Mouse (Mus musculus) heart, embryonic 12.5 days (tissue): ENCODE data around the gene Nlrx1. TPM values are rescaled to one million over a fixed set of nuclear protein-coding genes. Genes with fewer than 3 reads are reported as not detected.
"Not testable (repeated sequence)": the region's sequence is repeated elsewhere in the genome, so short reads cannot be mapped to it uniquely, and the experiment has no call there.

Experiments used
- ATAC-seq: fragments of 200-750 bp; cut with Nextera tagmentation; 2 replicates; pipeline ENCODE4 v1.8.0; 2017; ENCODE audit warnings: moderate TSS enrichment, moderate library complexity; ENCODE audit not compliant: insufficient number of reproducible peaks, low FRiP score
- H3K27ac ChIP-seq: fragments of 300-500 bp; sonication (generic); 2 replicates; pipeline ENCODE4 v1.5.1; 2016; ENCODE audit warnings: mild to moderate bottlenecking, moderate library complexity; ENCODE audit not compliant: poor library complexity, severe bottlenecking
- H3K27me3 ChIP-seq: fragments of 300-500 bp; sonication (generic); replicated peaks from 2 replicates; pipeline ENCODE4 v1.6.1; 2016; ENCODE audit warnings: mild to moderate bottlenecking, moderate library complexity
- H3K36me3 ChIP-seq: fragments of 300-500 bp; sonication (generic); 2 replicates; pipeline ENCODE4 v1.6.1; 2016; ENCODE audit warnings: mild to moderate bottlenecking, moderate library complexity
- H3K4me1 ChIP-seq: fragments of 300-500 bp; sonication (generic); replicated peaks from 2 replicates; pipeline ENCODE4 v1.6.1; 2016; ENCODE audit warnings: mild to moderate bottlenecking
- H3K4me2 ChIP-seq: fragments of 300-500 bp; sonication (generic); 2 replicates; pipeline ENCODE4 v1.6.1; 2016; ENCODE audit warnings: mild to moderate bottlenecking, moderate library complexity
- H3K4me3 ChIP-seq: fragments of 300-500 bp; sonication (generic); 2 replicates; pipeline ENCODE4 v1.5.1; 2016; ENCODE audit warnings: mild to moderate bottlenecking
- H3K9ac ChIP-seq: fragments of 300-500 bp; sonication (generic); 2 replicates; pipeline ENCODE4 v1.6.1; 2016; ENCODE audit warnings: mild to moderate bottlenecking, moderate library complexity
- H3K9me3 ChIP-seq: fragments of 300-500 bp; sonication (generic); replicated peaks from 2 replicates; pipeline ENCODE4 v1.6.1; 2016; ENCODE audit warnings: mild to moderate bottlenecking, moderate library complexity
- WGBS: fragments of 180-500 bp; shearing (Covaris S2); methylation state at CpG from one replicate; pipeline ENCODE4 v1.1.7; 2016; 5-methylcytosine and 5-hydroxymethylcytosine counted together
- polyA plus RNA-seq: library from polyadenylated mRNA; unstranded; fragments of >200 nt; fragmentation: Nextera tagmentation; extraction: Ambion mirVana; gene quantifications from 2 replicates; pipeline ENCODE4 v1.2.1, GENCODE M21; 2016

The Nlrx1 gene
- polyA plus RNA-seq, 1 experiment from 2014 or later, result 7.7 TPM

- not testable (repeated sequence) for H3K9me3 ChIP-seq, H3K27ac ChIP-seq, H3K4me2 ChIP-seq, H3K27me3 ChIP-seq, H3K4me3 ChIP-seq, H3K9ac ChIP-seq, ATAC-seq
- H3K4me1 ChIP-seq, result peaks cover 14% of the 10 kb centered on the region
- 97% methylated on average over 3 of the region's 3 CpGs for WGBS
- peaks cover 74% of the 10 kb centered on the region for H3K36me3 ChIP-seq
Observed at GRCm38 (mm10) chr9:44300001-44300400, 31.6 kb upstream of the Nlrx1 start.

GRCm38 (mm10) chr9:44292490-44292889 lies 24.1 kb upstream of the Nlrx1 start:
- Histone ChIP-seq H3K27ac (no peak overlapping the region), H3K9me3 (no peaks in the 10 kb centered on the region), H3K9ac (no peak overlapping the region), H3K4me3 (no peak overlapping the region), H3K4me1 (peaks cover 12% of the 10 kb centered on the region), H3K4me2 (no peak overlapping the region), H3K27me3 (peaks cover 9% of the 10 kb centered on the region), H3K36me3 (peaks cover 69% of the 10 kb centered on the region)
- WGBS, result 77% methylated on average over 3 of the region's 3 CpGs
- no peak for ATAC-seq

- H3K4me2 ChIP-seq, result peak overlapping the region; percentile 87
- peak overlapping the region; percentile 74; the same call in 1 of the 2 replicates for H3K9ac ChIP-seq
- H3K4me3 ChIP-seq, result peak overlapping the region; percentile 58
- ATAC-seq, result peak; percentile 26; the same call in 1 of the 2 replicates
- WGBS, result 6% methylated on average over 11 of the region's 11 CpGs
- H3K9me3 ChIP-seq, result no peaks in the 10 kb centered on the region
- H3K27ac ChIP-seq, result peak overlapping the region; percentile 56
- peaks cover 18% of the 10 kb centered on the region for H3K4me1 ChIP-seq
- peaks cover 27% of the 10 kb centered on the region for H3K27me3 ChIP-seq
- H3K36me3 ChIP-seq, result peaks cover 36% of the 10 kb centered on the region
Observed at GRCm38 (mm10) chr9:44288959-44289291, 20.5 kb upstream of the Nlrx1 start.

- ATAC-seq, result peak; percentile 87
- Histone ChIP-seq H3K9me3 (no peaks in the 10 kb centered on the region), H3K4me3 (peak within 1 kb of the TSS; percentile 58), H3K27me3 (peaks cover 27% of the 10 kb centered on the region), H3K27ac (peak within 1 kb of the TSS; percentile 56), H3K4me2 (peak within 1 kb of the TSS; percentile 87), H3K36me3 (peaks cover 30% of the 10 kb centered on the region), H3K9ac (peak within 1 kb of the TSS; percentile 74), H3K4me1 (peaks cover 20% of the 10 kb centered on the region)
- WGBS, result 1% methylated on average over 38 of the region's 38 CpGs
Observed at GRCm38 (mm10) chr9:44288076-44288958, 19.9 kb upstream of the Nlrx1 start, which contains the start of gene Abcg4. Abcg4 (minus strand) TSS chr9:44288615.

GRCm38 (mm10) chr9:44287401-44288075 lies 19.1 kb upstream of the Nlrx1 start:
- H3K9me3 ChIP-seq, result no peaks in the 10 kb centered on the region
- peaks cover 27% of the 10 kb centered on the region for H3K27me3 ChIP-seq
- peak overlapping the region; percentile 87 for H3K4me2 ChIP-seq
- H3K27ac ChIP-seq, result 0 out of 2 replicates have a peak overlapping the region, but pooled peaks have one; percentile 49
- peaks cover 23% of the 10 kb centered on the region for H3K36me3 ChIP-seq
- WGBS, result under 1% methylated on average over 47 of the region's 47 CpGs
- peak overlapping the region; percentile 58 for H3K4me3 ChIP-seq
- peak; percentile 64 for ATAC-seq
- peak overlapping the region; percentile 74 for H3K9ac ChIP-seq
- H3K4me1 ChIP-seq, result peaks cover 24% of the 10 kb centered on the region

- Histone ChIP-seq H3K36me3 (peaks cover 18% of the 10 kb centered on the region), H3K4me2 (peak overlapping the region; percentile 87), H3K4me3 (peak overlapping the region; percentile 58), H3K27ac (no peak overlapping the region), H3K27me3 (peaks cover 27% of the 10 kb centered on the region), H3K9me3 (no peaks in the 10 kb centered on the region), H3K9ac (peak overlapping the region; percentile 74), H3K4me1 (peaks cover 24% of the 10 kb centered on the region)
- peak; percentile 23 for ATAC-seq
- WGBS, result 14% methylated on average over 11 of the region's 11 CpGs
Observed at GRCm38 (mm10) chr9:44287003-44287400, 18.6 kb upstream of the Nlrx1 start.

- 0 out of 2 replicates have a peak overlapping the region, but pooled peaks have one; percentile 22 for H3K9ac ChIP-seq
- whole genome bisulfite sequencing, result 16% methylated on average over 6 of the region's 6 CpGs
- H3K4me3 ChIP-seq, result peak overlapping the region; percentile 58
- no peak overlapping the region for H3K27ac ChIP-seq
- peaks cover 27% of the 10 kb centered on the region for H3K27me3 ChIP-seq
- peak overlapping the region; percentile 87 for H3K4me2 ChIP-seq
- H3K4me1 ChIP-seq, result peaks cover 24% of the 10 kb centered on the region
- no peak for ATAC-seq
- H3K9me3 ChIP-seq, result no peaks in the 10 kb centered on the region
- H3K36me3 ChIP-seq, result peaks cover 12% of the 10 kb centered on the region
Observed at GRCm38 (mm10) chr9:44286256-44286850, 18.0 kb upstream of the Nlrx1 start.

- Histone ChIP-seq H3K4me3 (no peak overlapping the region), H3K4me2 (no peak overlapping the region), H3K9me3 (no peaks in the 10 kb centered on the region), H3K27ac (no peak overlapping the region), H3K27me3 (peaks cover 21% of the 10 kb centered on the region), H3K36me3 (no peaks in the 10 kb centered on the region), H3K4me1 (peaks cover 13% of the 10 kb centered on the region), H3K9ac (no peak overlapping the region)
- 43% methylated on average over 5 of the region's 5 CpGs for WGBS
- no peak for ATAC-seq
Observed at GRCm38 (mm10) chr9:44283183-44283582, 14.8 kb upstream of the Nlrx1 start.

- H3K4me1 ChIP-seq, result peaks cover 16% of the 10 kb centered on the region
- no peaks in the 10 kb centered on the region for H3K36me3 ChIP-seq
- H3K27me3 ChIP-seq, result peaks cover 8% of the 10 kb centered on the region
- H3K4me2 ChIP-seq, result no peak overlapping the region
- H3K27ac ChIP-seq, result no peak overlapping the region
- H3K9me3 ChIP-seq, result 0 out of 2 replicates have a peak, but pooled peaks cover 6% of the 10 kb centered on the region
- no peak overlapping the region for H3K9ac ChIP-seq
- no peak for ATAC-seq
- WGBS, result 80% methylated on average over 4 of the region's 4 CpGs
- H3K4me3 ChIP-seq, result no peak overlapping the region
Observed at GRCm38 (mm10) chr9:44269973-44270372, 1.6 kb upstream of the Nlrx1 start.

- 77% methylated on average over 3 of the region's 3 CpGs for WGBS
- Histone ChIP-seq H3K4me1 (peaks cover 16% of the 10 kb centered on the region), H3K4me2 (no peak overlapping the region), H3K27ac (no peak overlapping the region), H3K27me3 (peaks cover 7% of the 10 kb centered on the region), H3K9ac (no peak overlapping the region), H3K9me3 (0 out of 2 replicates have a peak, but pooled peaks cover 6% of the 10 kb centered on the region), H3K36me3 (no peaks in the 10 kb centered on the region), H3K4me3 (no peak overlapping the region)
- no peak for ATAC-seq
Observed at GRCm38 (mm10) chr9:44269077-44269476, 678 bp upstream of the Nlrx1 start.

- peak overlapping the region; percentile 88 for H3K4me2 ChIP-seq
- peak overlapping the region; percentile 91 for H3K9ac ChIP-seq
- peak overlapping the region; percentile 89 for H3K27ac ChIP-seq
- peaks cover 16% of the 10 kb centered on the region for H3K4me1 ChIP-seq
- H3K36me3 ChIP-seq, result peaks cover 7% of the 10 kb centered on the region; the same call in 1 of the 2 replicates
- 0 out of 2 replicates have a peak, but pooled peaks cover 6% of the 10 kb centered on the region for H3K9me3 ChIP-seq
- WGBS, result 5% methylated on average over 25 of the region's 28 CpGs
- peak; percentile 91 for ATAC-seq
- peak overlapping the region; percentile 58 for H3K4me3 ChIP-seq
- peaks cover 8% of the 10 kb centered on the region; the same call in 1 of the 2 replicates for H3K27me3 ChIP-seq
Observed at GRCm38 (mm10) chr9:44268027-44268360, 405 bp downstream of the Nlrx1 start.
